Mouse (Mus musculus) myocyte (in vitro differentiated cells): ENCODE measurements at regions not wholly inside any gene's neighbourhood (a gene's known extent, or its start where the extent isn't known, plus 50 kb on each side); places are given as distances from the start of the nearest gene placed in this dataset.

Source experiments
- H3K27me3 ChIP-seq: one replicate; pipeline ENCODE4 v1.6.1; 2011; ENCODE audit not compliant: control insufficient read depth, insufficient read depth, insufficient read length
- H3K36me3 ChIP-seq: one replicate; pipeline ENCODE4 v1.6.1; 2011; ENCODE audit not compliant: control insufficient read depth, insufficient read depth
- H3K4me2 ChIP-seq: one replicate; pipeline ENCODE4 v1.6.1; 2011; ENCODE audit warnings: low read depth, control low read depth
- H3K4me3 ChIP-seq: one replicate; pipeline ENCODE4 v1.5.1; 2011; ENCODE audit warnings: mild to moderate bottlenecking, control low read depth, moderate library complexity
- H3K79me2 ChIP-seq: one replicate; pipeline ENCODE4 v1.6.1; 2011; ENCODE audit not compliant: control insufficient read depth, insufficient read depth
- H3ac ChIP-seq: one replicate; pipeline ENCODE4 v1.6.1; 2011; ENCODE audit not compliant: control insufficient read depth, insufficient read length
- CEBPB ChIP-seq: IDR thresholded peaks from 2 replicates; pipeline ENCODE4 v1.6.1; 2011; ENCODE audit warnings: mild to moderate bottlenecking, moderate library complexity; ENCODE audit not compliant: poor library complexity, insufficient read depth, severe bottlenecking
- E2F4 ChIP-seq: IDR thresholded peaks from one replicate; pipeline ENCODE4 v1.6.1; 2011; ENCODE audit warnings: mild to moderate bottlenecking, control low read depth, moderate library complexity; ENCODE audit not compliant: insufficient read depth
- MAX ChIP-seq: IDR thresholded peaks from one replicate; pipeline ENCODE4 v1.6.1; 2011; ENCODE audit warnings: low read depth, mild to moderate bottlenecking, control low read depth
- MYOD1 ChIP-seq, 3 experiments: IDR thresholded peaks; one replicate each; pipeline ENCODE4 v1.6.1; 2011; ENCODE audit warnings: control low read depth in 2 of 3, low read depth in 2 of 3, mild to moderate bottlenecking in 2 of 3, moderate library complexity in 1 of 3; ENCODE audit not compliant: insufficient read length in 2 of 3, control insufficient read depth in 1 of 3
- MYOG ChIP-seq, 3 experiments: IDR thresholded peaks; one replicate each; pipeline ENCODE4 v1.6.1; 2011; ENCODE audit warnings: control low read depth in 2 of 3, low read depth in 2 of 3, mild to moderate bottlenecking in 2 of 3; ENCODE audit not compliant: insufficient read length in 2 of 3, control insufficient read depth in 1 of 3, insufficient read depth in 1 of 3
- POLR2A ChIP-seq: IDR thresholded peaks from one replicate; pipeline ENCODE4 v1.6.1; 2011; ENCODE audit warnings: low read depth, mild to moderate bottlenecking, control low read depth, moderate library complexity; ENCODE audit not compliant: insufficient read length
- POLR2AphosphoS2 ChIP-seq: IDR thresholded peaks from one replicate; pipeline ENCODE4 v1.6.1; 2011; ENCODE audit warnings: low read depth, control low read depth; ENCODE audit not compliant: insufficient read length
- REST ChIP-seq: IDR thresholded peaks from one replicate; pipeline ENCODE4 v1.6.1; 2011; ENCODE audit warnings: mild to moderate bottlenecking, control low read depth, moderate library complexity; ENCODE audit not compliant: insufficient read depth, insufficient read length
- SRF ChIP-seq: IDR thresholded peaks from one replicate; pipeline ENCODE4 v1.6.1; 2011; ENCODE audit warnings: low read depth; ENCODE audit not compliant: control insufficient read depth, insufficient read length
- TCF12 ChIP-seq: IDR thresholded peaks from one replicate; pipeline ENCODE4 v1.6.1; 2011; ENCODE audit warnings: mild to moderate bottlenecking, control low read depth; ENCODE audit not compliant: poor library complexity, insufficient read depth, severe bottlenecking
- TCF3 ChIP-seq: IDR thresholded peaks from one replicate; pipeline ENCODE4 v1.6.1; 2011; ENCODE audit warnings: low read depth, control low read depth; ENCODE audit not compliant: insufficient read length
- USF1 ChIP-seq: IDR thresholded peaks from one replicate; pipeline ENCODE4 v1.6.1; 2011; ENCODE audit warnings: low read depth, mild to moderate bottlenecking, control low read depth, moderate library complexity

- Histone ChIP-seq H3ac (no peak overlapping the region), H3K4me2 (no peak overlapping the region), H3K79me2 (no peaks in the 10 kb centered on the region), H3K27me3 (no peaks in the 10 kb centered on the region), H3K4me3 (no peak overlapping the region), H3K36me3 (no peaks in the 10 kb centered on the region)
- no peak for TF ChIP-seq MYOD1 (IDR thresholded peaks at IDR 0.05; ENCODE audit: control insufficient read depth in 1 of 3, insufficient read length in 2 of 3, low read depth in 2 of 3)
- TF ChIP-seq CEBPB: no peak
- no peak for TF ChIP-seq TCF3
- TF ChIP-seq REST: no peak
- TF ChIP-seq MAX: no peak
- TF ChIP-seq POLR2AphosphoS2: no peak
- no peak for TF ChIP-seq USF1
- no peak for TF ChIP-seq TCF12
- TF ChIP-seq POLR2A: no peak
- TF ChIP-seq SRF: no peak
- TF ChIP-seq MYOG (IDR thresholded peaks at IDR 0.05; ENCODE audit: control insufficient read depth in 1 of 3, insufficient read depth in 1 of 3, insufficient read length in 2 of 3, low read depth in 2 of 3): no peak
- TF ChIP-seq E2F4: no peak
Observed at GRCm38 (mm10) chr17:14525255-14525654, 168.8 kb downstream of the Thbs2 start.

GRCm38 (mm10) chr17:14524426-14525236 is 169.4 kb downstream of the Thbs2 start:
- H3K4me2 ChIP-seq: no peak overlapping the region
- H3K79me2 ChIP-seq: no peaks in the 10 kb centered on the region
- no peak for TF ChIP-seq E2F4
- TF ChIP-seq POLR2A: no peak
- TF ChIP-seq MAX: no peak
- TF ChIP-seq TCF3: no peak
- TF ChIP-seq TCF12: no peak
- TF ChIP-seq MYOG (IDR thresholded peaks at IDR 0.05; ENCODE audit: control insufficient read depth in 1 of 3, insufficient read depth in 1 of 3, insufficient read length in 2 of 3, low read depth in 2 of 3): no peak
- TF ChIP-seq POLR2AphosphoS2: no peak
- no peak for TF ChIP-seq CEBPB
- TF ChIP-seq MYOD1 (IDR thresholded peaks at IDR 0.05; ENCODE audit: control insufficient read depth in 1 of 3, insufficient read length in 2 of 3, low read depth in 2 of 3): no peak
- TF ChIP-seq USF1: no peak
- TF ChIP-seq SRF: no peak
- no peak for TF ChIP-seq REST
- no peaks in the 10 kb centered on the region for H3K27me3 ChIP-seq
- no peaks in the 10 kb centered on the region for H3K36me3 ChIP-seq
- no peak overlapping the region for H3K4me3 ChIP-seq
- no peak overlapping the region for H3ac ChIP-seq

GRCm38 (mm10) chr17:14522011-14522410 is 172.0 kb downstream of the Thbs2 start:
- no peak overlapping the region for H3ac ChIP-seq
- H3K36me3 ChIP-seq: no peaks in the 10 kb centered on the region
- H3K4me2 ChIP-seq: no peak overlapping the region
- TF ChIP-seq TCF3: no peak
- no peak for TF ChIP-seq USF1
- H3K27me3 ChIP-seq: no peaks in the 10 kb centered on the region
- no peak overlapping the region for H3K4me3 ChIP-seq
- no peaks in the 10 kb centered on the region for H3K79me2 ChIP-seq

GRCm38 (mm10) chr17:14520565-14520964 is 173.5 kb downstream of the Thbs2 start:
- H3K79me2 ChIP-seq: no peaks in the 10 kb centered on the region
- H3K4me2 ChIP-seq: no peak overlapping the region
- no peak overlapping the region for H3ac ChIP-seq
- no peak for TF ChIP-seq TCF12
- no peak for TF ChIP-seq USF1
- no peak for TF ChIP-seq POLR2A
- no peak for TF ChIP-seq CEBPB
- TF ChIP-seq POLR2AphosphoS2: no peak
- TF ChIP-seq MYOG (IDR thresholded peaks at IDR 0.05; ENCODE audit: control insufficient read depth in 1 of 3, insufficient read depth in 1 of 3, insufficient read length in 2 of 3, low read depth in 2 of 3): no peak
- no peak for TF ChIP-seq E2F4
- no peak for TF ChIP-seq MAX
- TF ChIP-seq SRF: no peak
- no peak for TF ChIP-seq REST
- TF ChIP-seq MYOD1 (IDR thresholded peaks at IDR 0.05; ENCODE audit: control insufficient read depth in 1 of 3, insufficient read length in 2 of 3, low read depth in 2 of 3): no peak
- no peak for TF ChIP-seq TCF3
- no peak overlapping the region for H3K4me3 ChIP-seq
- no peaks in the 10 kb centered on the region for H3K36me3 ChIP-seq
- H3K27me3 ChIP-seq: no peaks in the 10 kb centered on the region

- no peaks in the 10 kb centered on the region for H3K27me3 ChIP-seq
Observed at GRCm38 (mm10) chr17:14519367-14519766, 174.7 kb downstream of the Thbs2 start.

More at GRCm38 (mm10) chr17:14519367-14519766, 174.7 kb downstream of the Thbs2 start:
- Histone ChIP-seq H3K4me2 (no peak overlapping the region), H3ac (no peak overlapping the region), H3K79me2 (no peaks in the 10 kb centered on the region), H3K36me3 (no peaks in the 10 kb centered on the region), H3K4me3 (no peak overlapping the region)
- no peak for TF ChIP-seq TCF3
